Mouse (Mus musculus) embryo, embryonic 9.5 days (tissue): Measurements from ENCODE around the gene Atxn1.
A peak's percentile ranks its signal among the peaks of the same experiment; 100 is the strongest.

Experiments
- DNase-seq: peaks from one replicate; pipeline ENCODE4 v3.0.0-alpha.2; 2017; ENCODE audit errors: extremely low spot score

The Atxn1 gene

GRCm38 (mm10) chr13:45832695-45833350 lies 132.0 kb downstream of the Atxn1 start:
- DNase-seq: no peak

- DNase-seq: no peak
Measured at GRCm38 (mm10) chr13:45829341-45829936, 135.4 kb downstream of the Atxn1 start.

- no peak for DNase-seq
Measured at GRCm38 (mm10) chr13:45828035-45828434, 136.8 kb downstream of the Atxn1 start.

DNA sequence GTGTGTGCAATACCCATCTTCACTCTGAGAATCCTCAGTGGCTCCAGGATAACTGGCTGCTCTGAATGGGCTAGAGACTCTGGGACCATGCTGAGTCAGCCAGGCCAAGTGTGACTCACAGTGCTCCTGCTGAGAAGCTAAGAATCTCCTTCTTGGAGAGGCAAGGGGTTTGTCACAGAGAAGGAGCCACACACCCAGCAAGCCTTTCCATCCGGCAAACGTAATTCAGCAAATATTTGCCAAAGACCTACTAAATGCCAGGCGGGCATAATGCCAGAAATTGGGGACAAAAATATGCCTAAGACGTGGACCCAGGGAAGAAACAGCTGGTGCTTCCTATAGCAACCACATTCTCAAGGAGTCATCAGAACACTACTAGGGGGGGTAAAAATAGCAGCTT lies 137.2 kb downstream of the Atxn1 start:
- DNase-seq: no peak

- DNase-seq: no peak
Measured at GRCm38 (mm10) chr13:45827046-45827596, 137.7 kb downstream of the Atxn1 start.

- DNase-seq: no peak
Measured at GRCm38 (mm10) chr13:45822491-45822829, 142.3 kb downstream of the Atxn1 start.

DNA sequence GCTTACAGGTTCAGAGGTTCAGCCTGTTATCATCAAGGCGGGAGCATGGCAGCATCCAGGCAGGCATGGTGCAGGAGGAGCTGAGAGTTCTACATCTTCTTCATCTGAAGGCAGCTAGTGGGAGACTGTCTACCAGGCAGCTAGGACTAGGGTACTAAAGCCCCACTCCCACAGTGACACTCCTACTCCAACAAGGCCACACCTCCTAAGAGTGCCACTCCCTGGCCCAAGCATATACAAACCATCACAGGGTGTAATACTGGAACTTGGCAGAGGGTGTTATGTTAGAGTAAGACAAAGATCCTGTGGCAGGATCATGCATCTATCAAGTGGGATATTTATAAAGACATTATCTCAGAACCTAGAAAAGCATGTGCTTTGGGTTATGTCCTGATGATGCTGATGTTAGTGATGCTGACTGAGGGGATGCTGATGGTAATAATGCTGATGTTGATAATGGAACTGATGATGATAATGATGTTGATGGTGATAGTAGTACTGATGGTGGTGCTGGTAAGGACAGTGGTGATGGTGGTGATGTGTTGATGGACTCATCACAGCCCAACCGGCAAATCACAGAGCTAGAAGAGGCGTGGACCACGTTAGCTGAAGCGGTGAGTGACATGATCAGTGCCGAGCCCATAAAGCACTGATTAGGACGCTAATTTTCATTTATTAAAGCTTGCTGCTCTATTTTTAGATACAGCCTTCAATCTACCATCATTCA lies 142.9 kb downstream of the Atxn1 start:
- no peak for DNase-seq

DNA sequence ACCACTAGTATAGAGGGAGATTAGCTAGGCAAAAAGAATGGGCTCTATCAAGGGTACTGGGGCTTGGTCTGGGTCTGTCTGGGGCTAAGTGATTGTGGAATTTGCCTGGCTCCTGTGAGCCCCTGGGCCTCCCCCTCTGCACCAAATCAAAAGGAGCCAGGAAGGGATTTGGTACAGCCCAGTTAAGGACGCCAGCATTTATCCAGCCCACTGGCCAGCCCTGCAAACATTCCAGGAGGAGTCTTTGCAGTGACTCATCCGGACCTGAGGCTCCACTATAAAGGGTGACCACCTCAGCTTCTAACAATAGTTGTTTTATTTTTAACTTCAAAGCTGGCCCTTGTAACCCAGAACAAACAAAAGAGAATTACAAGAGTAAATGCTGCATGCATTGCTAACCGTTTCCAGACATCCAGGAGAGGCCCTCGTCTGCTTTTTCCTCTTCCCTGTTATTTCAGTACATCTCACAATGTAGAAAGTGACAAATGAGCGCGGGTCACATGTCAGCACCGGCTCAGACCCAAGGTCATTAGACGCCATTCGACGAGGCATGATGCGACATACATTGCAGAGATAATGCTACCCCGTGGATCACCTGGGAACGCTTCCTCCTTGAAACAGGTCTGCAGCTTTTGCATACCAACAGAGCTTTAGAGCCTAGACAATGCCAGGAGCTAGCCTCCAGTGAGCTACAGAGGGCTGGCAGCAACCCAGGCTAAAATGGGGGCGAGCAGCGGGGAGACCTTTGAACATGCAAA lies 144.2 kb downstream of the Atxn1 start:
- DNase-seq: peak; percentile 22

GRCm38 (mm10) chr13:45816670-45817069 lies 148.1 kb downstream of the Atxn1 start:
- no peak for DNase-seq

- peak; percentile 10 for DNase-seq
Measured at GRCm38 (mm10) chr13:45809777-45810410, 154.9 kb downstream of the Atxn1 start.

DNA sequence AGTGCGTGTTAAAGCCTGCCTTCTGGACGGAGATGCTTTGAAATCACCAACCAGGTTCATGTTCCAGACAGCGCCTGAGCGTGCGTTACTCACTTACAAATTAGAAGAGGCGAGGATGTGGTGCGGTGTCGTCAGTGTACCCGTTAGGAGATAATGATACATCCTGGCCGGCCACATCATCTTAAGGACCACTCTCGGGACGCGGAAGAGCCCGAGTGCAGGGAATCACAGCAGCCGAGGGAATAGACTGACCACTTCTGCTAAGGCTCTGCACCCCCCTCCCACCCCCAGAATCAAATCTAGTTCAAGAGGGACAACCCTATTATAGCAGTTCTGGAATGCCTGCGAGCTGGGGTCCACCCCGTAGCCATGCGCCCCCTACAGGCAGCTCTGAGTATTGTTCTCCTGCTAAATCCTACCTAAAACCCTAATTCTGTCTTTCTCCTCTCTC lies 157.2 kb downstream of the Atxn1 start:
- peak; percentile 37 for DNase-seq

DNA sequence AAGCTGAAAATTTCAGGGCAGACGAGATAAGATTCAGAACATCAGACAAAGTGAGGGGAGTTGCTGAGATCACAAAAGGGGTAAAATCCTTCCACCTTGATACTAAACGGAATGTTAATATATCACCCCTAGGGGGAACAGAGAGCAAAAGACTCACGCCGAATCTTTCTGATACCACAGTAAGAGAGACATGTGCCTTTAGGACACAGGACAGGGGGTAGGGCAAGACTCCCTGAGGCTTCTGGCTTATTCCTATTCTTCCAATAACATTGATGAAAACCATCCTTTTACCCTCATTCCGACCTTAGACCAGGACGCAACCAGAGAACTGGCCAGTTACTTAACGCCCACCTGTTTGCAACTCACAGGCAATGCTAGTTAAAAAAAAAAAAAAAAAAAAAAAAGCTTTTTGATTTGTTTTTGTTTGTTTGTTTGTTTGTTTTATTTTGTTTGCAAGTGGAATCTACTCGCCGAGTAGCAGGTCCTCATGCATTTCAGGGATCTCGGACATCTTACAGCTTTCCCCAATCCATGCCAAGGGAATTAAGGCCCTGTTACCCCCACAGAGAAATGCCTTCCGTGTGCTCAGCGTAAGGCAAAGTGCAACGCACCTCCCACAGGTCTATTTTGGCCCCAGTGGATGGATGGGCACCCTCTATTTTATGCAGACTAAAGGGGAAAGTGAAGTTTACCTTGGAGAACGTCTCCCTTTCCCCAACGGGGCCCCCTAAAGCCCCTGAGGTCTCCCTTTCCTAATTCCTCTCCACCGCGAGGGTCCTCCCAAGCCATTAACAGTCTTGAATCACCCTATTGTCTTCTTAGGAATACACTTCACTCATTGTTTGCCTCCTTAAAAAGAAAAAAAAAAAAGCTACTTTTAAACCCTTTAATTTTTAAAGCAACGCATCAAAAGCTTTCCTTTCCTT lies 157.9 kb downstream of the Atxn1 start:
- no peak for DNase-seq

- DNase-seq: peak; percentile 10
Measured at GRCm38 (mm10) chr13:45805915-45806599, 158.8 kb downstream of the Atxn1 start.

- no peak for DNase-seq
Measured at GRCm38 (mm10) chr13:45802620-45803410, 162.0 kb downstream of the Atxn1 start.

GRCm38 (mm10) chr13:45798248-45798647 lies 166.6 kb downstream of the Atxn1 start:
- DNase-seq: no peak

DNA sequence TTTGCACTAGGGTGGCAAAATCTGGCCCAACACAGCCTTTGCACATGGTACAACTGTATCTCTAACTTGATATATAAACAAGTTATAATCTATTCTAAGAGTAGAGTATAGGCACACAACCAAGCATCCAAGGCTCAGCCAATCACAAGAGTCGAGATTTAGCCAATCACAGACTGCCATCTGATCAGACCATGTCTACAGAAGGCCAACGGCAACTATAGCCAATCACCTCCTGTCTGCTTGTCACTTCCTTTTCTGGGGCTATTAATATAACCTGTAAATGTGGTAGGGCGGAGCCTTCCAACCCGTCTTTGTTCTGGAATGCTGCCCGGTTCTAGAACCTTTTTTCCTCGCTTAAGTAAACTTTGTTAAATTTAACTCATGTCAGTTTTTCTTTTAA lies 167.1 kb downstream of the Atxn1 start:
- no peak for DNase-seq

- no peak for DNase-seq
Measured at GRCm38 (mm10) chr13:45796286-45796685, 168.5 kb downstream of the Atxn1 start.

- DNase-seq: no peak
Measured at GRCm38 (mm10) chr13:45793796-45794195, 171.0 kb downstream of the Atxn1 start.

DNA sequence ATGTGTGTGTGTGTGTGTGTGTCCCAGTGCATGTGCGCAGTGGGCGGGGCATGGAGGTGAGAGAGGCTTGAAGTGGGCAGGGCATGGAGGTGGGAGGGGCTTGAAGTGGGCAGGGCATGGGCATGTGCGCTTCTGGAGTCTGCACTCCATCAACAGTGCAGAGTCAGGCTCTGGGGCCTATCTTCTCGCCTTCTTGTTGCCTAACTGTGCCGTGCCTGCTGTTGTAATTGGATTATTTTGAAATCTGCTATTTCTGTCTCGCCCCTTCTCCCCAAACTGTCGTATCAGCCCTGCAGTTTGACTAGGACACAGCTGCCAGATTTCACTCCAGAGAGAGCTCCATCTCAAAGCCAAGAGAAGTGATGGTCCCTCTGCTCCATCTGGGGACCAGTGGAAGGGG lies 178.4 kb downstream of the Atxn1 start:
- DNase-seq: no peak
